Mouse (Mus musculus) neural tube, embryonic 14.5 days (tissue): ENCODE data around the gene Tenm4. TPM values are rescaled to one million over a fixed set of nuclear protein-coding genes. Genes with fewer than 3 reads are reported as not detected.

Experiments
- ATAC-seq: fragments of 200-750 bp; cut with Nextera tagmentation; 2 replicates; pipeline ENCODE4 v1.8.0; 2017; ENCODE audit warnings: low read depth, mild to moderate bottlenecking, moderate TSS enrichment, moderate library complexity
- H3K27ac ChIP-seq: fragments of 300-500 bp; sonication (generic); 2 replicates; pipeline ENCODE4 v1.5.1; 2014; ENCODE audit warnings: low read depth, mild to moderate bottlenecking, control low read depth, low read length, moderate library complexity, mixed read lengths
- H3K27me3 ChIP-seq: fragments of 300-500 bp; sonication (generic); 2 replicates; pipeline ENCODE4 v1.6.1; 2014; ENCODE audit warnings: low read length; ENCODE audit not compliant: control insufficient read depth, insufficient read depth
- H3K36me3 ChIP-seq: fragments of 300-500 bp; sonication (generic); 2 replicates; pipeline ENCODE4 v1.6.1; 2014; ENCODE audit warnings: low read length, mixed read lengths; ENCODE audit not compliant: control insufficient read depth, insufficient read depth
- H3K4me1 ChIP-seq: fragments of 300-500 bp; sonication (generic); 2 replicates; pipeline ENCODE4 v1.6.1; 2014; ENCODE audit warnings: low read length; ENCODE audit not compliant: control insufficient read depth, insufficient read depth
- H3K4me2 ChIP-seq: fragments of 300-500 bp; sonication (generic); 2 replicates; pipeline ENCODE4 v1.6.1; 2014; ENCODE audit warnings: mild to moderate bottlenecking, low read depth, low read length, control low read depth
- H3K4me3 ChIP-seq: fragments of 300-500 bp; sonication (generic); 2 replicates; pipeline ENCODE4 v1.5.1; 2014; ENCODE audit warnings: low read depth, low read length, control low read depth, mixed read lengths
- H3K9ac ChIP-seq: fragments of 300-500 bp; sonication (generic); replicated peaks from 2 replicates; pipeline ENCODE4 v1.6.1; 2014; ENCODE audit warnings: low read depth, mild to moderate bottlenecking, control low read depth, low read length, mixed read lengths
- H3K9me3 ChIP-seq: fragments of 300-500 bp; sonication (generic); 2 replicates; pipeline ENCODE4 v1.6.1; 2016; ENCODE audit warnings: low read length; ENCODE audit not compliant: control insufficient read depth
- WGBS: fragments of 180-500 bp; shearing (Covaris S2); extraction: QIAGEN DNeasy Blood & Tissue Kit; methylation state at CpG from one replicate; pipeline ENCODE4 v1.1.7; 2014; 5-methylcytosine and 5-hydroxymethylcytosine counted together
- polyA plus RNA-seq: library from polyadenylated mRNA; unstranded; fragments of >200 nt; fragmentation: Nextera tagmentation; extraction: Ambion mirVana; gene quantifications from 2 replicates; pipeline ENCODE4 v1.2.1, GENCODE M21; 2014

Gene Tenm4
- polyA plus RNA-seq, 1 experiment from 2014 or later = 54.8 TPM

DNA sequence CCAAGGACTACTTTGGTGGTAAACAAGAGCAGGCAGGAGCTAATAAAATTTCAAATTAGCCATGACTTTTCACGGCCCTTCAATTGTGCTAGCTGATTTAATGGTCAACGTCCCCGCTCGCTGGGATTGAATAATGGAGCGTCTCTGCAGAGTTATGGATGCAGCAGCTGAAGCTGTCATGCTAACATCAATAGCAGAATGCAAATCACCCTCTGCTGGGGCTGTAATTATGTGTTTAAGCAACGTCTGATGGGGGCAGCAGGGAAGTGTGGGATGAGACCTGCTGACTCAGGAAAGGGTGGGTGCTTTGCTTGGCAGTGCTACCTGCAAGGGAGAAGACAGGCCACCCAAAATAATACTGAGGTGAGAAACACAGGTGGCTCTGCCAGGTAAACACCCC, 649.3 kb downstream of the Tenm4 start:
- Histone ChIP-seq H3K27ac (no peak overlapping the region), H3K4me2 (no peak overlapping the region), H3K36me3 (no peaks in the 10 kb centered on the region), H3K9me3 (no peaks in the 10 kb centered on the region), H3K9ac (no peak overlapping the region), H3K27me3 (no peaks in the 10 kb centered on the region), H3K4me3 (no peak overlapping the region), H3K4me1 (peaks cover 11% of the 10 kb centered on the region)
- 14% methylated on average over 6 of the region's 6 CpGs for WGBS
- ATAC-seq = peak; percentile 63

- Histone ChIP-seq H3K9me3 (no peaks in the 10 kb centered on the region), H3K9ac (no peak overlapping the region), H3K27ac (0 out of 2 replicates have a peak overlapping the region, but pooled peaks have one; percentile 16), H3K36me3 (no peaks in the 10 kb centered on the region), H3K4me3 (no peak overlapping the region), H3K4me2 (no peak overlapping the region), H3K27me3 (no peaks in the 10 kb centered on the region), H3K4me1 (no peaks in the 10 kb centered on the region)
- peak; percentile 54; the same call in 1 of the 2 replicates for ATAC-seq
- 75% methylated on average over 6 of the region's 6 CpGs for WGBS
Observed at GRCm38 (mm10) chr7:96826101-96826500, 655.1 kb downstream of the Tenm4 start.

DNA sequence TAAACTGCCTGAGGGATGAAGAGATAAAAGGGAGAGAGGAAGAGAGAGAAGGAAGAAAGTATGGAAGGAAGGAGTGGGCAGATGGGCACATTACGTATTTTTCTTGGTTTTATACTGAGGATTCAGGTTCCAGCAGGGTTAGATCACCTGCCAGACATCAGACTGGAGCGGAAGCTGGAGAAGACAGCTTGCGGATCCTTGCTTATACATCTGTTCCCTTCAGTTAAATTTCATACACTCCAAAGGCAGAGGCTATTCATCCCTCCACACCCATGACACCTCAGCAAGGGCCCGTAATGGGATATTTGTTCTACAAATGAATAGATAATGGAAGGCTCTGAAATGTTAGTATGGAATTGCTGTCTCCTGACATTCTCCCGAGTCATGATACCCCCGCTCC, 655.6 kb downstream of the Tenm4 start:
- no peak overlapping the region for H3K4me3 ChIP-seq
- ATAC-seq = no peak
- no peaks in the 10 kb centered on the region for H3K36me3 ChIP-seq
- H3K27me3 ChIP-seq = no peaks in the 10 kb centered on the region
- H3K4me2 ChIP-seq = no peak overlapping the region
- no peaks in the 10 kb centered on the region for H3K9me3 ChIP-seq
- no peaks in the 10 kb centered on the region for H3K4me1 ChIP-seq
- H3K27ac ChIP-seq = no peak overlapping the region
- 90% methylated on average over 6 of the region's 6 CpGs for WGBS
- no peak overlapping the region for H3K9ac ChIP-seq

GRCm38 (mm10) chr7:96832551-96832950, 661.5 kb downstream of the Tenm4 start:
- H3K27me3 ChIP-seq = no peaks in the 10 kb centered on the region
- no peak overlapping the region for H3K9ac ChIP-seq
- H3K4me3 ChIP-seq = no peak overlapping the region
- peaks cover 10% of the 10 kb centered on the region for H3K4me1 ChIP-seq
- no peaks in the 10 kb centered on the region for H3K9me3 ChIP-seq
- no peaks in the 10 kb centered on the region for H3K36me3 ChIP-seq
- no peak overlapping the region for H3K4me2 ChIP-seq
- peak; percentile 79 for ATAC-seq
- 0 out of 2 replicates have a peak overlapping the region, but pooled peaks have one; percentile 8 for H3K27ac ChIP-seq
- WGBS = 13% methylated on average over 9 of the region's 9 CpGs

DNA sequence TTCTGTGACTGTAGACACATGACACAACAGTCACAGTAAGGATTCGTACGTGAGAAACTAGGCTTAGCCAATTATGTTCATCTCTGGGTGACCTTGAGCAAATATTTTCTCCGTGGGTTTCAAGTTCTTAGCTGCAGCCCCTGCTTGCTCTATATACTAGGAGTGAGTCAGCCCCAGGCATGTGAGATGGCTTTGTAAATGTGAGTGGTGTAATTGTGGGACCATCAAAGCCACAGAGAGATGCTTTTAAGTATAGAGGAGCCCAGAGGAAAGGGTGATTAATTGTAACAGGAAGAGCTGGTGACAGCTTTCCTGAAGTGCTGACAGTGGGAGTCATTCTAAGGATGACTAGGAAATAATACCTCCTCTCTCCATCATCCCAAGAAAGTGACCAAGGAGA, 662.0 kb downstream of the Tenm4 start:
- 38% methylated on average over 3 of the region's 3 CpGs for WGBS
- Histone ChIP-seq H3K27me3 (no peaks in the 10 kb centered on the region), H3K9ac (no peak overlapping the region), H3K9me3 (no peaks in the 10 kb centered on the region), H3K4me3 (no peak overlapping the region), H3K36me3 (no peaks in the 10 kb centered on the region), H3K4me2 (no peak overlapping the region), H3K4me1 (peaks cover 10% of the 10 kb centered on the region), H3K27ac (no peak overlapping the region)
- peak; percentile 18; the same call in 1 of the 2 replicates for ATAC-seq

GRCm38 (mm10) chr7:96834681-96835289, 663.7 kb downstream of the Tenm4 start:
- ATAC-seq = peak; percentile 75
- H3K4me3 ChIP-seq = no peak overlapping the region
- H3K4me2 ChIP-seq = no peak overlapping the region
- 13% methylated on average over 6 of the region's 6 CpGs for WGBS
- no peaks in the 10 kb centered on the region for H3K36me3 ChIP-seq
- no peak overlapping the region for H3K9ac ChIP-seq
- 0 out of 2 replicates have a peak overlapping the region, but pooled peaks have one; percentile 36 for H3K27ac ChIP-seq
- peaks cover 10% of the 10 kb centered on the region for H3K4me1 ChIP-seq
- no peaks in the 10 kb centered on the region for H3K27me3 ChIP-seq
- H3K9me3 ChIP-seq = no peaks in the 10 kb centered on the region

- H3K27ac ChIP-seq = no peak overlapping the region
- WGBS = 18% methylated on average over 2 of the region's 2 CpGs
- ATAC-seq = 0 out of 2 replicates have a peak, but pooled peaks have one; percentile 29
- no peak overlapping the region for H3K9ac ChIP-seq
- no peaks in the 10 kb centered on the region for H3K9me3 ChIP-seq
- no peaks in the 10 kb centered on the region for H3K27me3 ChIP-seq
- H3K4me1 ChIP-seq = peaks cover 10% of the 10 kb centered on the region
- no peak overlapping the region for H3K4me3 ChIP-seq
- no peaks in the 10 kb centered on the region for H3K36me3 ChIP-seq
- H3K4me2 ChIP-seq = no peak overlapping the region
Observed at GRCm38 (mm10) chr7:96835313-96835712, 664.3 kb downstream of the Tenm4 start.

GRCm38 (mm10) chr7:96838271-96838841, 667.3 kb downstream of the Tenm4 start:
- no peak overlapping the region for H3K9ac ChIP-seq
- WGBS = 54% methylated on average over 8 of the region's 8 CpGs
- H3K4me3 ChIP-seq = no peak overlapping the region
- H3K4me1 ChIP-seq = peaks cover 7% of the 10 kb centered on the region; the same call in 1 of the 2 replicates
- H3K9me3 ChIP-seq = no peaks in the 10 kb centered on the region
- no peaks in the 10 kb centered on the region for H3K36me3 ChIP-seq
- ATAC-seq = no peak
- H3K27me3 ChIP-seq = no peaks in the 10 kb centered on the region
- no peak overlapping the region for H3K4me2 ChIP-seq
- no peak overlapping the region for H3K27ac ChIP-seq

DNA sequence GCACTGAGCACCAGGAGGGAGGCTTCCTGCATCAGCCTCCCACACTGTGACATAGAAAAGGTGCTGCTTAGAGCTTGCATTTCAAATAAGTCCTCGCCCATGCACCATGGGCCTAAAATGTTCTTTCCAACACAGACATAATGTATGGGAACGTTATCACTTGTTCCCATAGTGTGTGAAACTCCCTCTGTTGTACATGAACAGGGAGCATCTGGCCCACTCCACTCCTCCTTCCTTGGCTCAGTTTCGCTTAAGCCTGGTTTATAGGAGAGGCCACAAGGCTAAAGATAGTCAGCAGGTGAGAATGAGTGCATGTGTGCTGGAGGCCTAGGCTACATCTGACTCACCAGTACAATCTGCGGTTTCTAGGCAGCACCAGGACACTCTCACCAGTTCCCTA, 667.9 kb downstream of the Tenm4 start:
- peaks cover 9% of the 10 kb centered on the region; the same call in 1 of the 2 replicates for H3K4me1 ChIP-seq
- ATAC-seq = no peak
- H3K27me3 ChIP-seq = no peaks in the 10 kb centered on the region
- H3K36me3 ChIP-seq = no peaks in the 10 kb centered on the region
- whole genome bisulfite sequencing = 94% methylated on average over 4 of the region's 4 CpGs
- H3K4me3 ChIP-seq = no peak overlapping the region
- no peak overlapping the region for H3K27ac ChIP-seq
- no peaks in the 10 kb centered on the region for H3K9me3 ChIP-seq
- H3K9ac ChIP-seq = no peak overlapping the region
- H3K4me2 ChIP-seq = no peak overlapping the region
